Mouse (Mus musculus) hematopoietic stem cell, adult 5-6 weeks (primary cell): ENCODE data around the gene Fgd4. TPM values are rescaled to one million over a fixed set of nuclear protein-coding genes. Genes with fewer than 3 reads are reported as not detected.

Source experiments
- ATAC-seq, 2 experiments: fragments of 125-278 bp in 1 of 2; replicated peaks in 1 of 2; 2 replicates each; pipeline ENCODE4 v1.8.0; 2016 to 2017; ENCODE audit warnings: inconsistent platforms in 2 of 2, mild to moderate bottlenecking in 2 of 2, moderate number of reproducible peaks in 2 of 2, low read depth in 1 of 2, moderate TSS enrichment in 1 of 2; ENCODE audit not compliant: low FRiP score in 2 of 2, poor library complexity in 2 of 2, severe bottlenecking in 2 of 2, insufficient read depth in 1 of 2, low TSS enrichment in 1 of 2
- total RNA-seq: library from RNA; stranded (forward); fragments of 172-1452, 232-1000 nt; gene quantifications from 2 replicates; pipeline ENCODE4 v1.2.3, GENCODE M21; 2017

The Fgd4 gene
- 39.8 and 42.9 TPM in 2 replicates for total RNA-seq

- ATAC-seq: peak; percentile 81 to 83
These were observed at the start of gene Fgd4 for GRCm38 (mm10) chr16:16600461-16600860. Gene Fgd4 (minus strand): TSS chr16:16600549.

GRCm38 (mm10) chr16:16645148-16645547 lies 44.8 kb upstream of the Fgd4 start:
- ATAC-seq: no peak

DNA sequence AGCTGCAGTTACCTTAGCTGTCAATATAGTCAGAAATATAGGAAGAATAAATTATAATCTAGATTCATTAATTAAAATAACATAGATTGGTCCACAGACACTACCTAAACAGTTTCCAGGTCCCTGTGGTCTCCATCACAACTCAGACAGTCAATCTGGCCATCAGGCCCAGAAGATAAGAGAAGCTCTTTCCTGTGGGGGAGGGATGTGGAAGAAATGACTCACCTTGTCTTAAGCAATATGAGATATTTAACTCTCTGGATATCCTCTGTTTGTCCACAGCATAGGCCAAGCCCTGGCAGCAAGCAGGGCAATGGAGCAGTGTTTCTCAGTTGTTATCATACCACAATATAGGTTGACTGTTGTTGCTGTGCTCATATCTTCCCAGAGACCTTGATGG lies 33.4 kb upstream of the Fgd4 start:
- ATAC-seq: no peak

DNA sequence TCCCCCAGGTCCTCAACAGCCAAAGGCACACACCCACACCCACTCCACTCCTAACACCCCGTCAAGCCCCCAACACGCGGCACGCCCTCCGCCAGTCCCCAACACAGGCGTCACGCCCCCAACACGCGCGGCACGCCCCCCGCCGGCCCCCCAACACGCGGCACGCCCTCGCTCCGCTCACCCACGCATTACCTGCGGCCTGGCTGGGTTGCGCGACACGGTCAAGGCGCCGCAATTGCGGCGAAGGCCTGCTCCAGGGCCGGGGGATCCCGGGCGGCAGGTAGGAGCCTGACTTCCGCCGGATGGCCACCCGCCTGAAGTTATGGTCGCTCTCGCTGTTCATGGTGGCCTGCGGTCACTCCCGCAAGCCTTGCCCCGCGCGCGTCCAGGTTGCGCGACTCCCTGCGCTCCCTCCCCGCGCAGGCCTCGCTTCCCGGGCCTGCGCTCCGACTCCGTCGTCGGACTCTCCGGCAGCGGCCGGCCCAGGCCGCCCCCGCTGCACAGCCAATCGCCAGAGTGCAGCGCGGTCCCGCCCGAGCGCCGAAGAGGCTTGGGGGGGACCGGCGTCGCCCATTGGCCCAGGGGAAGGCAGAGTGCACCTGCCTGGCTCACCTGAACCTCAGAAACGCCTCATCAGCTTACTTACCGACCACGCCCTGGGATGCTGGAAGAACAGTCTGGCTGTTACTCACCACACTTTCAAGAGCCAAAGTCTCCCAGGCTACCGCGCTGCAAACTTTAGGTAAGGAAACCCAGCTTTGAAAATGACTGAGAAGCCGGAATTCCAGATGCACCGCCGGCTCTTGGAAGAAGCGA lies 555 bp downstream of the Fgd4 start:
- ATAC-seq: peak; percentile 71 to 81

GRCm38 (mm10) chr16:16596582-16596981 lies 3.8 kb downstream of the Fgd4 start:
- ATAC-seq: peak in 1 of 2 experiments; percentile 34; a peak in 1 of 4 replicates

DNA sequence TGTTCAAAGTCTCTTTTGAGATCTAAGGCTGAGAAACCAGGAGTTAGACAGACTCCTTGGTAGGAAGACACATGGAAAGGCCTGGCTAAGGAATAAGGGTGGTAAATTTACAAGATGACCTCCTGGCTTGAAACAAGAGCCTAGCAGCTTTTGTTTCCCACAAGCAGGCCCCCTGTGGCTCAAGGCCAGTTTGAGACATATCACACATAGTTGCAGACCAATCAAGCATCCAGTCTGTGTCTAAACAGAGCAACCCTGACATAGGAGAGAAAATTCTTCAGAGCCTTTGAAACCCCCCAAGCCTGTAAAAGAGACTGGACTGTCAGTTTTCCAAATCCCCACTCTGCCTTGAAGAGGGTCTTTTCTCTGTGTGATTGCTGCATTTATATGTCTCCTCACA lies 7.7 kb downstream of the Fgd4 start:
- ATAC-seq: no peak

GRCm38 (mm10) chr16:16584409-16585032 lies 15.8 kb downstream of the Fgd4 start:
- ATAC-seq: peak; percentile 95 to 97

DNA sequence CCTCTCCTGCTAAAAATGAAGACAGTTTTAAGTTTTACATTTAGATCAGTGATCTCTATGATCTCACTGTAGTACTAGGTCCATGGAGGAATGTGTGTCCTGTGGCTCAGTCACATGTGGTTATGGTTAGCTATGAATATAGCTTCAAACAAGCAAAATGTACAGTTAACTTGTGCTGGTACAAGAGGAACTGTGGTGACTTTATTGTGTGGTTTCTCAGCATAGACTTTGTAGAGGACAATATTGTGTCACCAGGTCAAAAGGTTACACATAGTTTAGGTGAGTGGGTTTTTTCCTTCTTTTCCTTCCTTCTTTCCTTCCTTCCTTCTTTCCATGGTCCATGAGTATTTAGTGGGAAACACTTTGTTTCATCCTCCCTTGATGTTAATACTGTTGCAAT lies 23.8 kb downstream of the Fgd4 start:
- ATAC-seq: no peak

- ATAC-seq: peak in 1 of 2 experiments; percentile 51; a peak in 2 of 4 replicates
These were observed 25.8 kb downstream of the Fgd4 start for GRCm38 (mm10) chr16:16574508-16574907.

DNA sequence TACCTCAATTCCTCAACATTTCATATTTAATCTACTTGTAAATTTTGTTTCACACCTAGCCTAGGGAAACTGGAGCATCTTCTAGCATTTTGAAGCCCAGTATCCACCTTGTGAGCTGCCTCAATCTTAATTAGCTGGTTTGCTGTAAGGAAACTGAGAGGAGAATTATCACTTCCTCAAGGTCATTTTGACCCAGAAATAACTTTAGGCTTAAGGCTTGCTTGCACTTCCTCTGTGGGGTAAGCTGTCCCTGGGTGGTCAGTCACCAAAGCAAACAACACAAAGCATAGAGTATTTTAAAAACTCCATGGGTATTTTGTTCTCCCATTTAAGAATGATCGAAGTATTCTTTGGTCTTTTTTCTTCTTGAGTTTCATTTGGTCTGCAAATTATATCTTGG lies 27.2 kb downstream of the Fgd4 start:
- peak; percentile 33 to 47; a peak in 3 of 4 replicates for ATAC-seq

GRCm38 (mm10) chr16:16571356-16571755 lies 29.0 kb downstream of the Fgd4 start:
- ATAC-seq: peak; percentile 34 to 76; a peak in 3 of 4 replicates

DNA sequence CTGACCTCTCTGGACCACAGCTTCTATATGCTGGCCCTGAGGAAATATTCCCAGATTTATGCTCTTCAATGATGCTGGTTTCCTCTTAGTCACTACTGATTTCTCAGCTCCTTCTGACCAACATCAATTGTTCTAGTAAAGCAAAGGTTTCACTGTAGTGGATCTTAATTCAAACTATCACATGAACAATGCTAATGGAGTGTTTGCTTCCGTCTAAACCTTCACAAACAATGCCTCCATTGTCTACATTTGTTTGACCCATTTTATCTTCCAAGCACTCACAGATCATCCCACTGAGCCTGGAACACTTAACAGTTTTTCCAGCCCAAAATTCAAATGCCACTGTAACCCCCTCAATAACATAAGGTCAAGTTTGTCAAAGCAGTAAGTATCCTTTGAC lies 33.6 kb downstream of the Fgd4 start:
- no peak for ATAC-seq

DNA sequence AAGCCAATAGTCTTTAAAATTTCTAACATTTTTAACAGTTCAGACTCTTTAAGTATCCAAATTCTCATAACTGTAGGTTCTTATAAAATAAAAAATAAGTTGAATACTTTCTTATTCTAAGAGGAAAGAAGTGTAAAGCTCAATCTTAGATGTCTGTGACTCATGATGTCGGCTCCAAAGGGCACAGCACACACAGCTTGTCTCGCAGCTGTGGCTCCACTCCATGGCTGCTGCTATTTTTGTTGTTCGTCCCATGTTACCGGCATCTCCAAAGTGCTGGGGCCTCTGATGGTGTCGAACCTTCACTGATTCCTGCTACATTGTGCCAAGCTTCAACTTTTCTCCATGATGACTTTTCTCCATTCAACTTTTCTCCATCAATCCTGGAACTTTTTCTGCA lies 34.1 kb downstream of the Fgd4 start:
- ATAC-seq: no peak

- peak; percentile 59 to 71 for ATAC-seq
These were observed 34.6 kb downstream of the Fgd4 start for GRCm38 (mm10) chr16:16565786-16566185.

DNA sequence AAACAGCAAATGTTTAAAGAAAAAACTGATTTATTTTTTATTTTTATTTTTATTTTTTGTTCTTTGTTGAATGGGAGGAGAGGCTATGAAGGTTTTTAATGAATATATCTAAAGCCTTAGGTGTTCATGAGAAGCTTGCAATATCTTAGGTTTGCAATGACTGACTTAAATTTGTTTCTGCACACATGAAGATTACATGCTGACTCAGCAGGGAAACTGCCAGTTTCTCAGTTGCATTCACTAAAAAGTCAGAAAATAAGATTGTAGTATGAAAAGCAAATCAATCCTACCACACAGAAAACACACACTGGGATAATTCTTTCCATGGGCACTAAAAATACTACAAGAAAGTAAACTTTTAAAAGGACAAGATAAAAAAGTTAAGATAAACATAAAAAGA lies 39.6 kb downstream of the Fgd4 start:
- no peak for ATAC-seq

GRCm38 (mm10) chr16:16559878-16560531 lies 40.3 kb downstream of the Fgd4 start:
- no peak for ATAC-seq

GRCm38 (mm10) chr16:16559016-16559877 lies 41.1 kb downstream of the Fgd4 start:
- no peak for ATAC-seq
